Mouse (Mus musculus): ENCODE measurements around the gene Tnpo3. TPM values are rescaled to one million over a fixed set of nuclear protein-coding genes. Genes with fewer than 3 reads are reported as not detected.

Tnpo3 gene
- polyA plus RNA-seq, 1 experiment, result 9.7 TPM

DNA sequence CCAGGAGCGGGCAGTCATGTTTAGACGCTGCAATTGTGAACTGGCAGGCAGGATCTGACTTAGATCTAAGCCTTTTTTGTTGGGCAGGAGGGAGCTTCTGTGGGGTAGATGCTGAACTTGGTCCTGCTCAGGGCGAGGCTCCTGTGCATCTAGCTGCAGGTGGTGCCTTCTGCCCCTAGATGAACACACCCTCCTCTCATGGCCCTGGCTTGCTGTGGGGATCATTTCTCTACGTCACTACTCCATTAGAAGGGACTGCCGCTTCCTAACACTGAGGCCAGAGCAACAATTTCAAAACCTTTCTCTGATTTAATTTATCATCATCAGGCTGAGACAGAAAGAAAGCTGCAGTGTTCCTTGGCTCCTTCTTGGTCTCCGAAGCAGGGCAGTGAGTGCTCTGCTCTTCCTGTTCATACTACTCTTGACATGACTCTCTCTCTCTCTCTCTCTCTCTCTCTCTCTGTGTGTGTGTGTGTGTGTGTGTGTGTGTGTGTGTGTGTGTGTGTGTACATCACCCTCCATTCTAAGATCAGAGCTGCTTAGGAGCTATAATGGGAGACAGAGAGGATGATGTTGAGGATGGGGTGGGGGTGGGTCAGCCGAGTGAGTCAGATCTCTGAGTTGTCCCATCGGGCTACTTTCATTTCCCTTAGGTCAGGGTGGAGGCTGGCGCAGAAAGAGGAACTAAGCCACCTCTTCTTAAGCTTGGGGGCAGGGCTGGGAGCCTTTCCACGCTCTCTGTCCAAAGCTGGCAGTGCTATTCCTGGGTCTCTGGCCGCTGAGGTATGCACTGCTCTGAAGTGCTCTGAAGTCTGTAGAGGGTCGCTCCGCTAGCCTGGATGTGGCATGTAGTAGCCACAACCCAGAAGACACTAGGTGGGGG, 80.9 kb downstream of the Tnpo3 start:
- Histone ChIP-seq H3K4me3 (replicated peaks) (peak overlapping the region; percentile 91), H3K4me1 (peaks cover 53% of the 10 kb centered on the region), H3K36me3 (replicated peaks; ENCODE audit: low read length) (peaks cover 2% of the 10 kb centered on the region), H3K27me3 (replicated peaks) (peaks cover 63% of the 10 kb centered on the region), H3K9me3 (no peaks in the 10 kb centered on the region)
- TF ChIP-seq GATA1 (IDR thresholded peaks at IDR 0.05; ENCODE audit: borderline replicate concordance, low read length) (no peak), FLI1 (IDR thresholded peaks at IDR 0.05; ENCODE audit: low read length) (no peak)

DNA sequence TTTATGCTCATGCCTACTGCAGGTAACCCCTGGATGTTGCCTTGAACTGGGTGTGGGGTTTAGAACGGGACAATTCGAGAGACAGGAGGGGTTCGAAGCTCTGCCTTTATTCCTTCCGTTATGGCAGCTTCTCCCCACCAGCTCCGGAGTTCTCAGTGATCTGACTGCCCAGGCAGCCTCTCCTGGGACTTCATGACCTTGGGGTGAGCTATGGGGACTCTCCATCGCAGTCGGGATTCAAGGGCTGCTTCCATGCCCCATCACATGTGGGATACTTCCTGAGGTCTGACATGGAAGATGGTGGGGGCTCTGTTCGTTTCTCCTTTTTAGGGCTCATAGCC, 81.6 kb downstream of the Tnpo3 start:
- Histone ChIP-seq H3K9me3 (no peaks in the 10 kb centered on the region), H3K27me3 (replicated peaks) (peaks cover 70% of the 10 kb centered on the region), H3K4me1 (peaks cover 51% of the 10 kb centered on the region), H3K36me3 (replicated peaks; ENCODE audit: low read length) (no peaks in the 10 kb centered on the region), H3K4me3 (replicated peaks) (peak overlapping the region; percentile 91)
- no peak for TF ChIP-seq FLI1 (IDR thresholded peaks at IDR 0.05; ENCODE audit: low read length)
- no peak for TF ChIP-seq GATA1 (IDR thresholded peaks at IDR 0.05; ENCODE audit: borderline replicate concordance, low read length)

DNA sequence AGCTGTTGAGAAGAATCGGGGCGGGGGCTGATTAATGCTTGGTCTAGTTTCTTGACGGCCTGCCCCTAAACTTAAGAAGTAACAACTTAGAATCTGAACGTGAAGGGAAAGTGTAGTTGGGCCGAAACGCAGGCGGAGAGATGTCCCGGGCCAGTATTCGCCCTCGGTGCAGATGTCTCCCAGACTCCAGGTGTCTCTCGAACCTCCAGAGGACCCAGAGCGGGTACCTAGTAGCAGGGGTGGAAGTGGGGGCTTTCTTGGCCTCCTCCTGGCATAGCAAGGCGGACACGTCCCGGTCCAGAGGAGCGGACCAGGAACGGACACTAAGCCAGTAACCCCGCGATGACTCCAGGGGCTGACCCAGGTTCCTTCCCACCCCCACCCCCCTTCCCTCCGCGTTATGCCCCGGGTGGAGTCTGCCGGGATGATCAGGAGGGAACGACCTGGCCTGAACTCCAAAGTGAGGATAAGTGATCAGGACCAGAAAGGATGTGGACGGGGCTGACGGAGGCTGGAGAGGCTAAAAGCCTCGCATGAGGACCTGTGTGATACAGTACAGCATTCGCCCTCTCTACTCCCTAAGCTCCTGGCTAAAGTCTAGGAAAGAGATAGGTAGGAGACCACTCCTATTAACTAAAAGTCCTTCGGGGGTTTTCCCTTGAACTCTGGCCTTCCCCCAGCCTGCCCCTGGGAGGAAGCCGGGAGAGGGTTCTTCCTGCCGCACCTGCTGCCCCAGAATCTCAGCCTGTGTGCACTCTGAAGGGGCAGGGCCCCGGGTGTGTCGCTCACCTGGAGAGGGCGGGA, 82.1 kb downstream of the Tnpo3 start:
- Histone ChIP-seq H3K4me3 (replicated peaks) (peak overlapping the region; percentile 91), H3K27me3 (replicated peaks) (peaks cover 75% of the 10 kb centered on the region), H3K4me1 (peaks cover 51% of the 10 kb centered on the region), H3K9me3 (no peaks in the 10 kb centered on the region), H3K36me3 (replicated peaks; ENCODE audit: low read length) (no peaks in the 10 kb centered on the region)
- TF ChIP-seq GATA1 (IDR thresholded peaks at IDR 0.05; ENCODE audit: borderline replicate concordance, low read length) (no peak), FLI1 (IDR thresholded peaks at IDR 0.05; ENCODE audit: low read length) (no peak)

DNA sequence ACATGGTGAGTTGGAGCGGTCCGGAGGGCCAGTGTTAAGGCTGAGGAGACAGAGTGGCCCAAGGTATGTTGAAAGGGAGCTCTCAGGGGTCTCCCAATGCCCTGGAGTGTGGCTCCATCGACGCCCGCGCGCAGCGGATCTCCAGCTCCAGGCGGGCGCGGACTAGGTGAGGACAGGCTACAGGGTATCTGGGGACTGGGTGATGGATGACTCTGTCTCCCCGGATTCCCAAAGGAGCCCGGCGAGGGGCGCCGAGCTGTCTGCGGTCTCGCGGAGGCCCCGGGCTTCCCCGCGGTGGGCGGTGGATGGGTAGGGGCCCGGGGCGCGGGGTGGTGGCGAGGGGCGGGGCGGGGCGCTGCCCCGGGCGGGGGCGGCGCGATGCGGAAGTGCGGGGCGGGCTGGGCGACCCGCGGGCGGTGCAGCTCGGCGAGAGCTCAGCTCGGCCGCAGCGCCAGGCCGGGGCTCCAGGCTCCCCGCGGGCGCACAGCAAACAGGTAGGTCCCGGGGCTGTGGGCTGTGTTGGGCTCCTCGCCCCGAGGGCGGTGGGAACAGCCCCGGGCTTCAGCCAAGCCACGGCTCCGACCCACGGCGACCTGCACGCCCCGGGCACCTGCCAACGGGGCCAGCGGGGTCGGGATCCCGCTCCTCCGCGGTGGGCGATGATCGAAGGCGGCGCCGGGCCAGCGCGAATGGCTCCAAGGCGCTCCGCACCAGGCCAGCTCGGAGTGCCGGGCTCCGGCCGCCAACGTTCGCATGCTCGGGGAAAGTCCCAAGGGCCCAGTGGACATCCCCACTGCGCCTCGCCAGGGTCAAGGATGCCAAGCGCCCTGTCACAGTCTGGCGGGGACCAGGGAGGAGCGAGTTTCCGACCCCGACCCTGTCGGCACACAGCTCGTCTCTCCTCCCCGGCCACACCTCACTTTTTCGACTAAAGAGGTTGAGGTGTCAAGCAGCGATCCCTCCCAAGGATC, 83.1 kb downstream of the Tnpo3 start, which contains the start of gene Irf5:
Irf5 (plus strand) TSS at position 345 of the 971 bp plus-strand sequence.
- TF ChIP-seq GATA1 (IDR thresholded peaks at IDR 0.05; ENCODE audit: borderline replicate concordance, low read length) (no peak), FLI1 (IDR thresholded peaks at IDR 0.05; ENCODE audit: low read length) (no peak)
- Histone ChIP-seq H3K9me3 (no peaks in the 10 kb centered on the region), H3K4me1 (peaks cover 51% of the 10 kb centered on the region), H3K4me3 (replicated peaks) (peak within 1 kb of the TSS; percentile 91), H3K27me3 (replicated peaks) (peaks cover 83% of the 10 kb centered on the region), H3K36me3 (replicated peaks; ENCODE audit: low read length) (no peaks in the 10 kb centered on the region)

DNA sequence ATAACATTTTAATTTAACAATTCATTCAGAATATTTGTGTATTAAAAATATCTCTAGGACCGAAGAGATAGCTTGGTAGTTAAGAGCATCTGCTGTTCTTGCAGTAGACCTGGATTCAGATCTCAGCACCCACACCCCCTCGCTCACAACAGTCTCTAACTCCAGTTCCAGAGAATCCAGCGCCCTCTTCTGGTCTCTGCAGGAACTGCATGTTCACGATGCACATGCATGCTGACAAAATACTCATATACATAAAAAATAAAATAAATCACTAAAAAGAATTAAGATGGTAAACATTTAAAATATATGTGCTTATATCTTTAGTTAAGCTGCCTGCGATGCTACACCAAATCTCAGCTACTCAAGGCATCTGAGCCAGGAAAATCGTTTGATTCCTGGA, 84.4 kb downstream of the Tnpo3 start:
- H3K4me3 ChIP-seq (replicated peaks), result no peak overlapping the region
- H3K4me1 ChIP-seq, result peaks cover 48% of the 10 kb centered on the region
- H3K36me3 ChIP-seq (replicated peaks; ENCODE audit: low read length), result no peaks in the 10 kb centered on the region
- TF ChIP-seq GATA1 (IDR thresholded peaks at IDR 0.05; ENCODE audit: borderline replicate concordance, low read length) (no peak), FLI1 (IDR thresholded peaks at IDR 0.05; ENCODE audit: low read length) (no peak)
- peaks cover 84% of the 10 kb centered on the region for H3K27me3 ChIP-seq (replicated peaks)
- H3K9me3 ChIP-seq, result peaks cover 4% of the 10 kb centered on the region

DNA sequence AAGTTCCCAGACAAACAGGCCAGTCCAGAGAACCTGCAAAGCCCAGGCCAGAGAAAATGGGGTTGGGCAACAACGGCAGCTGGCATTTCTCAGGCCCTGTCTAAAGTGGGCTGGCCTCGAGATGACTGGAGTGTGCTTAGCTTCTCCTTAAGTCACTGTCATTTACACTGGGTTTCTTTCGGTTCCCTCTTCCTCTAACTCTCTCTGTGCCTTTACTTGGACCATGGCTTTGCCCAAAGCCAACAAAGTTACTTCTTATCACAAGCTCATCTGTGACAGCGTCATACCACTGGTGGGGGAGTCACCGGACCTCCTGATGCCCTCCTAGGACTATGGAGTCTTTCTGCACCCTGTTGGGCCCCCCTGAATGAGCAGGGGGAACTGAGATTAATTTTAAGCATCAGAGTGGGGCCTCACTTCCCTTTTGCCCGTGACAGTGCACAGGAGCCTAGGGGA, 85.6 kb downstream of the Tnpo3 start:
- Histone ChIP-seq H3K4me3 (replicated peaks) (no peak overlapping the region), H3K36me3 (replicated peaks; ENCODE audit: low read length) (peaks cover 2% of the 10 kb centered on the region), H3K4me1 (peaks cover 37% of the 10 kb centered on the region), H3K9me3 (peaks cover 10% of the 10 kb centered on the region), H3K27me3 (replicated peaks) (peaks cover 85% of the 10 kb centered on the region)
- TF ChIP-seq FLI1 (IDR thresholded peaks at IDR 0.05; ENCODE audit: low read length) (no peak), GATA1 (IDR thresholded peaks at IDR 0.05; ENCODE audit: borderline replicate concordance, low read length) (no peak)

DNA sequence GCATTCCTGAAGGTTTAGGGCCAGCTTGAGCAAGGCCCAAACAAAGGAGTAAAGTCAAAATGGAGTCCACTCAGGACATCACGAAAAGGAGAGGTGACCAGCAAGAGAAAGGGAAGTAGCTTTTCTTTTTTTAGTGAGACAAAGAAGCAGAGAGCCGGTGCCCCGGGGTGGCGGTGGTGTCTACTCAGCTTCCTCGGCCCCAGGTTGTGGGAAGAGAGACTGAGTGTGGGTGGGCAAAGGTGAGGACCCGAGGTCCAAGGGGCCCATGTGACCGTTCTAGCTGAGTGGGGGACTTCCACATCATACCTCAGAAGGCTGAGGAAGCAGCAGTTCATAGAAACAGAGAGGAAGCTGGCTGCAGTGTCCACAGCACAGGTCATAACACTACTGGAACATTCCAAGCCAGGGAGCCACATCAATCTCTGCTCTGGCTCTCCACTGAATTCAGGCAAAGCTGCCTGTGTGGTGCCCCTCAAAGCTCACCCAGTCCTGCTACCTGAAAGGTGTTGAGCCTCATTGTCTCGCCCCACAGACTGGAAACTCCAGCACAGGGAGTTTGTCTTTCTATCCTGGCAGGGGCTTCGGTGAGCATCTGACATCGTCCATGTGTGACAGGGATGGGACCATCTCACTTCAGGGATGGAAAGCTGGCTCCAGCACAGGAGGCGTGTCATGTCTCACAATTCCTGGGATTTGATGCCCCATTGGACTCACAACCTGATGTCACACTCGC, 86.2 kb downstream of the Tnpo3 start:
- H3K9me3 ChIP-seq, result peaks cover 10% of the 10 kb centered on the region
- TF ChIP-seq GATA1 (IDR thresholded peaks at IDR 0.05; ENCODE audit: borderline replicate concordance, low read length) (no peak), FLI1 (IDR thresholded peaks at IDR 0.05; ENCODE audit: low read length) (no peak)
- H3K27me3 ChIP-seq (replicated peaks), result peaks cover 80% of the 10 kb centered on the region
- H3K4me1 ChIP-seq, result peaks cover 31% of the 10 kb centered on the region
- H3K36me3 ChIP-seq (replicated peaks; ENCODE audit: low read length), result peaks cover 2% of the 10 kb centered on the region
- H3K4me3 ChIP-seq (replicated peaks), result no peak overlapping the region

DNA sequence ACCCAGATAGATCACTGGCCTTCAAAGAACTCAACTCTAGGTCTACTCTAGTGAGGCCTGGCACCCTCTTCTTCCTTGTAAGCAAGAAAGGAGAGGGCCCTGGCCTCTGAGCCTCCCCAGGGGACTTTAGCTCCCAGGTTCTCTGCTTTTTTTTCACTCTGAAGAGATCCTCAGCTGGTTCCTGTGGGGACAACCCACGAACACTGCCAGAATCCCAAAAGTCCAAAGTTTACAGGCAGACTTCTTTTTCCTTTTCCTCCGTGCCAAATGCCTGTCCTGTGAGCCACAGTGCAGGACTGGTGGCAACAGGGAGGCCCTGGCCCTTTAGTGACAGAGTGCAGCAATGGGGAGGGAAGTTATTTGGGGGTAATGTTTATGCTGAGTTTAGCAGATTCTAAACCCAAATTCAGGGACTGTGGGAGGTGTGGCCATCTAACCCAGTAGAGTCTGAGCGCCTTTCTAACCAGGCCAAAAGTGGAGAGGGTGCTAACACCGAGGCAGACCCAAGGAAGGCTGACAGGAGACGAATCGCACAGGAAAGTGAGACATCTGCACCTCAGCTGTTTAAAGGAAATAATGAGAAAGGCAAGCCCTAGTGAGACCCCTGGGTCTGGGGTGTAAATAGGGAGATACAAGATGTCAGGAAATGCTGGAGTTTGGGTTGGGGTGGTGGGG, 86.9 kb downstream of the Tnpo3 start:
- H3K9me3 ChIP-seq, result peaks cover 10% of the 10 kb centered on the region
- H3K4me1 ChIP-seq, result peaks cover 24% of the 10 kb centered on the region
- peaks cover 80% of the 10 kb centered on the region for H3K27me3 ChIP-seq (replicated peaks)
- H3K4me3 ChIP-seq (replicated peaks), result no peak overlapping the region
- no peak for TF ChIP-seq FLI1 (IDR thresholded peaks at IDR 0.05; ENCODE audit: low read length)
- no peak for TF ChIP-seq GATA1 (IDR thresholded peaks at IDR 0.05; ENCODE audit: borderline replicate concordance, low read length)
- H3K36me3 ChIP-seq (replicated peaks; ENCODE audit: low read length), result peaks cover 2% of the 10 kb centered on the region

All from megakaryocyte, embryonic 14.5 days (primary cell).